Mouse (Mus musculus): ENCODE results near the gene Shank2. TPM values are rescaled to one million over a fixed set of nuclear protein-coding genes. Genes with fewer than 3 reads are reported as not detected.

Gene Shank2
- polyA plus RNA-seq, 1 experiment from 2014 or later, result not detected

- no peak overlapping the region for H3K27ac ChIP-seq
- H3K4me3 ChIP-seq (ENCODE audit: inconsistent target), result no peak overlapping the region
- no peaks in the 10 kb centered on the region for H3K36me3 ChIP-seq (ENCODE audit: inconsistent target)
- H3K79me2 ChIP-seq (ENCODE audit: inconsistent target), result no peaks in the 10 kb centered on the region
- WGBS (ENCODE audit: missing documents), result 88% methylated on average over 4 of the region's 5 CpGs
Measured at GRCm38 (mm10) chr7:144228683-144229082, 227.0 kb downstream of the Shank2 start.

- Histone ChIP-seq H3K36me3 (ENCODE audit: inconsistent target) (no peaks in the 10 kb centered on the region), H3K4me3 (ENCODE audit: inconsistent target) (no peak overlapping the region), H3K27ac (no peak overlapping the region), H3K79me2 (ENCODE audit: inconsistent target) (no peaks in the 10 kb centered on the region)
- 57% methylated on average over 1 of the region's 1 CpGs for WGBS (ENCODE audit: missing documents)
Measured at GRCm38 (mm10) chr7:144229421-144229820, 227.7 kb downstream of the Shank2 start.

- no peak overlapping the region for H3K4me3 ChIP-seq (ENCODE audit: inconsistent target)
- no peak overlapping the region for H3K27ac ChIP-seq
- H3K79me2 ChIP-seq (ENCODE audit: inconsistent target), result no peaks in the 10 kb centered on the region
- no peaks in the 10 kb centered on the region for H3K36me3 ChIP-seq (ENCODE audit: inconsistent target)
- 76% methylated on average over 5 of the region's 5 CpGs for WGBS (ENCODE audit: missing documents)
Measured at GRCm38 (mm10) chr7:144232132-144232706, 230.5 kb downstream of the Shank2 start.

- no peak overlapping the region for H3K27ac ChIP-seq
- no peak overlapping the region for H3K4me3 ChIP-seq (ENCODE audit: inconsistent target)
- no peaks in the 10 kb centered on the region for H3K36me3 ChIP-seq (ENCODE audit: inconsistent target)
- 69% methylated on average over 8 of the region's 8 CpGs for WGBS (ENCODE audit: missing documents)
- H3K79me2 ChIP-seq (ENCODE audit: inconsistent target), result no peaks in the 10 kb centered on the region
Measured at GRCm38 (mm10) chr7:144233479-144233878, 231.8 kb downstream of the Shank2 start.

- WGBS (ENCODE audit: missing documents), result 71% methylated on average over 5 of the region's 5 CpGs
- Histone ChIP-seq H3K4me3 (ENCODE audit: inconsistent target) (no peak overlapping the region), H3K27ac (no peak overlapping the region), H3K36me3 (ENCODE audit: inconsistent target) (no peaks in the 10 kb centered on the region), H3K79me2 (ENCODE audit: inconsistent target) (no peaks in the 10 kb centered on the region)
Measured at GRCm38 (mm10) chr7:144234783-144235182, 233.1 kb downstream of the Shank2 start.

- Histone ChIP-seq H3K27ac (no peak overlapping the region), H3K4me3 (ENCODE audit: inconsistent target) (no peak overlapping the region), H3K36me3 (ENCODE audit: inconsistent target) (no peaks in the 10 kb centered on the region), H3K79me2 (ENCODE audit: inconsistent target) (no peaks in the 10 kb centered on the region)
- 83% methylated on average over 4 of the region's 4 CpGs for WGBS (ENCODE audit: missing documents)
Measured at GRCm38 (mm10) chr7:144235523-144235922, 233.8 kb downstream of the Shank2 start.

GRCm38 (mm10) chr7:144236802-144237201, 235.1 kb downstream of the Shank2 start:
- no peak overlapping the region for H3K27ac ChIP-seq
- H3K4me3 ChIP-seq (ENCODE audit: inconsistent target), result no peak overlapping the region
- H3K79me2 ChIP-seq (ENCODE audit: inconsistent target), result no peaks in the 10 kb centered on the region
- WGBS (ENCODE audit: missing documents), result 69% methylated on average over 13 of the region's 13 CpGs
- H3K36me3 ChIP-seq (ENCODE audit: inconsistent target), result no peaks in the 10 kb centered on the region

GRCm38 (mm10) chr7:144238409-144238808, 236.7 kb downstream of the Shank2 start:
- Histone ChIP-seq H3K79me2 (ENCODE audit: inconsistent target) (no peaks in the 10 kb centered on the region), H3K36me3 (ENCODE audit: inconsistent target) (no peaks in the 10 kb centered on the region), H3K4me3 (ENCODE audit: inconsistent target) (no peak overlapping the region), H3K27ac (no peak overlapping the region)
- 24% methylated on average over 12 of the region's 12 CpGs for WGBS (ENCODE audit: missing documents)

GRCm38 (mm10) chr7:144238992-144239391, 237.3 kb downstream of the Shank2 start:
- no peaks in the 10 kb centered on the region for H3K36me3 ChIP-seq (ENCODE audit: inconsistent target)
- no peaks in the 10 kb centered on the region for H3K79me2 ChIP-seq (ENCODE audit: inconsistent target)
- H3K27ac ChIP-seq, result no peak overlapping the region
- no peak overlapping the region for H3K4me3 ChIP-seq (ENCODE audit: inconsistent target)
- 62% methylated on average over 12 of the region's 12 CpGs for WGBS (ENCODE audit: missing documents)

GRCm38 (mm10) chr7:144239571-144240370, 238.0 kb downstream of the Shank2 start:
- H3K4me3 ChIP-seq (ENCODE audit: inconsistent target), result no peak overlapping the region
- 60% methylated on average over 6 of the region's 6 CpGs for WGBS (ENCODE audit: missing documents)
- no peak overlapping the region for H3K27ac ChIP-seq
- H3K36me3 ChIP-seq (ENCODE audit: inconsistent target), result no peaks in the 10 kb centered on the region
- H3K79me2 ChIP-seq (ENCODE audit: inconsistent target), result no peaks in the 10 kb centered on the region

GRCm38 (mm10) chr7:144240736-144241343, 239.1 kb downstream of the Shank2 start:
- Histone ChIP-seq H3K79me2 (ENCODE audit: inconsistent target) (no peaks in the 10 kb centered on the region), H3K4me3 (ENCODE audit: inconsistent target) (no peak overlapping the region), H3K27ac (no peak overlapping the region), H3K36me3 (ENCODE audit: inconsistent target) (no peaks in the 10 kb centered on the region)
- 89% methylated on average over 4 of the region's 4 CpGs for WGBS (ENCODE audit: missing documents)

GRCm38 (mm10) chr7:144244203-144244602, 242.5 kb downstream of the Shank2 start:
- Histone ChIP-seq H3K27ac (no peak overlapping the region), H3K79me2 (ENCODE audit: inconsistent target) (no peaks in the 10 kb centered on the region), H3K4me3 (ENCODE audit: inconsistent target) (no peak overlapping the region), H3K36me3 (ENCODE audit: inconsistent target) (no peaks in the 10 kb centered on the region)
- 86% methylated on average over 6 of the region's 6 CpGs for WGBS (ENCODE audit: missing documents)

GRCm38 (mm10) chr7:144246271-144246670, 244.5 kb downstream of the Shank2 start:
- WGBS (ENCODE audit: missing documents), result 80% methylated on average over 3 of the region's 3 CpGs
- Histone ChIP-seq H3K36me3 (ENCODE audit: inconsistent target) (no peaks in the 10 kb centered on the region), H3K4me3 (ENCODE audit: inconsistent target) (no peak overlapping the region), H3K27ac (no peak overlapping the region), H3K79me2 (ENCODE audit: inconsistent target) (no peaks in the 10 kb centered on the region)

- no peaks in the 10 kb centered on the region for H3K79me2 ChIP-seq (ENCODE audit: inconsistent target)
- no peak overlapping the region for H3K4me3 ChIP-seq (ENCODE audit: inconsistent target)
- WGBS (ENCODE audit: missing documents), result 54% methylated on average over 2 of the region's 2 CpGs
- H3K27ac ChIP-seq, result no peak overlapping the region
- no peaks in the 10 kb centered on the region for H3K36me3 ChIP-seq (ENCODE audit: inconsistent target)
Measured at GRCm38 (mm10) chr7:144248686-144249422, 247.1 kb downstream of the Shank2 start.
